Mouse (Mus musculus) thymus, postnatal 25 days (tissue): ENCODE measurements at regions not wholly inside any gene's neighbourhood (a gene's known extent, or its start where the extent isn't known, plus 50 kb on each side); places are given as distances from the start of the nearest gene placed in this dataset.

ENCODE experiments used
- DNase-seq: peaks from one replicate; pipeline ENCODE4 v3.0.0; 2022

DNA sequence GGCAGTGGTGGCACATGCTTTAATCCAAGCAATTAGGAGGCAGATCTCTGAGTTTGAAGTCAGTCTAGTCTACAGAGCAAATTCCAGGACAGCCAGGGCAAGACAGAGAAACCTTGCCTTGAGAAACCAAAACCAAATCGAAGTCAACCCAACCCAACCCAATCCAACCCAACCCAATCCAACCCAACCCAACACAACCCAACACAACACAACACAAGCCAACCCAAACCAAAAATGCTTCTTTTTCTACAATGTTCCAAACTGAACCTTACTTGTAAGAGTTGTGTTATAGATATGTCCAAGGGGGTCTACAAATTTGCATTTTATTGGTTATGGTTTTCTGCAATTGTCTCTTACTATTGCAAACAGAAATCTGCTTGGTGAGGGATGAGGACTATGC lies 52.8 kb upstream of the Chodl start:
- no peak for DNase-seq

GRCm38 (mm10) chr16:78859006-78859405 lies 71.7 kb upstream of the Chodl start:
- no peak for DNase-seq

- DNase-seq, result no peak
Observed at GRCm38 (mm10) chr16:78830957-78831356, 99.8 kb upstream of the Chodl start.

DNA sequence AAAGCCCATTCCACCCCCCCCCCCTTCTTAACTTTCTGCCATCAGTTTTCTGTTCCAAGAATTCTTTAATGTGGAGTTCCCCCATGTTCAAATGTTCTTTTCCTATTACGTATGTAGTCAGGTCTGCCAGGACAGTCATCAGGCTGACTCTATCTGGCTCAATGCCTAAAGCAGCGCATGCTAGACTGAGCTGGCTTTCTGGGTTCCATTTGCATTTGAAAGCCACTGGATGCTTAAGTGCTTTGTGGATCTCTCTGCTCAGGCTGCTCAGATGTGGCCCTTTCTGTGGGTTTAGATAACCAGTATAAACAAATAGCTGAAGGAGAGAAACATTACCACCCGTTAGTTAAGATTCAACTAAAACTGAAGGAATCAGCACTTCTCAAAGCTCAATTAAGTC lies 103.0 kb upstream of the Chodl start:
- DNase-seq, result no peak

DNA sequence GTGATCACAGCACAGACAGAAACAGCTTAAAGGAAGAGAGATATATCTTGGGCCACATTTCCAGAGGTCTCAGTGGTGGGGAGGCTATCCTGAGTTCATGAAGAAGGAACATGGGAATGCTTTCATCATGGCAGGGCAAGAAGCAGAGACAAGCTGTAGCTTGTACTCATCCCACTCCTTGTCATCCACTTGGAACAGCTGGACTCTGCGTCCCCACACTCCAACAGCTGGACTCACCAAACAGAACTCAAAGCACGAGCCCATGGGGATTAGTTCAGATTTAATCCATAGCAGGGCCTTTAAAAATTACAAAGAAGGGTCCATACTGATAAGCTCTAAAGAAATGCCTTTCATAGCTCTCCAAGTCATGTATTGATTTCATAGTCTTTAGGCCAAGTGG lies 140.7 kb upstream of the Chodl start:
- DNase-seq, result no peak

GRCm38 (mm10) chr16:78759226-78759625 lies 171.5 kb upstream of the Chodl start:
- DNase-seq, result no peak

DNA sequence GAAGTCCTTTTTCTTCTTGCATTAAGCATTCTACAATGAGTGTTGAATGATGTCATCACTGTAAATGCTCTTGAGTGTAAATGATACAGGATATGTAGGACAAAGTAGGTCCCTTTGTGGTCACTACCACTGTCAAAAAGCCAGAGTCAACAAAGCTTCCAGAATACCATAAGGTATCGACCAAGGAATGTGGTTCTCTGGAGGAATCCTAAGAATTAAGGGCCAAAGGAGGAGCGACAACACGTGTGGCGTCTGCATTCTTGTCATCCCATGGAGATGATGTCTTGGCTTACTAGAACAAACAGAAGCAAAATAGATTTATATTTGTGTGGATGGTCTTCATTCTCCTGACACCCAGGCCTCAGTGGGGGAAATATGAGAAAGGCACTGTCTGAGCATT lies 161.4 kb upstream of the D16Ertd472e start:
- no peak for DNase-seq

DNA sequence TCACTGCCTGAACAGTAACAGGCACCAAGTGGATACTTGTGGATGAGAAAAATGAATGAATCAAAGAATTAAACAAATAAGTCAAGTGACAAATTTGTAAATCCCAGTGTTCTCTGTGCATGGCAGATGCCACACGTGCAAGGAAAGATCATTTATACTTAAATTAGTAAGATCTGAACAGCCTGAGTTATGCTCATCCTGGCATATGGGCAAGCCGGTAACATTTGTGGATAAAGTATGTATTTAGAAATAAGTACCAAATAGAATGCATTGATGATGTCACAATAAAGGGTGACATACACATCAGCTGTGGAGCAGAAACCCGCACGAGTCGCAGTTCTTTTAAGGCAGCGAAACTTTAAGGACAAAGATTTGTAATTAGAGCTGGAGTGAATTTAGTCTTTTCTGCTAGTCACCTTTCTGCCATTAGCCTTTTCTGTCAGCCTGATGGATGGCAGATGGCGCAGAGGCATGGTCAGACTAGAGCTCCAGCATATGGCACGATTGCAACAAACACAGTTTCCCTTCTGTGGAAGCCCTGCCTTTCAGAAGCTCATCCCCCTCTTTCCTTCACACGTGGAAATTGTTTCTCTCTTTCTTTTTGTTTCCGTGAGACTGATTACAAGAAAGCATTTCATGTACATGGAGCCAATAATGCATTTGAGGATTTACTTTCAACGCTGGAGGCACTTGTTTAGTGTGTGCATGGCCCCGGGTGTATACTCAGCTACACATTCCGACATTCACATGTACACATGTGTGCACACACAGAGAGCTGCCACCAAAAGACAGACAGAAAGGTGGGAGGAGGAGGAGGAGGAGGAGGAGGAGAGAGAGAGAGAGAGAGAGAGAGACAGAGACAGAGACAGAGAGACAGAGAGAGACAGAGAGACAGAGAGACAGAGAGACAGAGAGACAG lies 154.3 kb upstream of the D16Ertd472e start:
- no peak for DNase-seq

DNA sequence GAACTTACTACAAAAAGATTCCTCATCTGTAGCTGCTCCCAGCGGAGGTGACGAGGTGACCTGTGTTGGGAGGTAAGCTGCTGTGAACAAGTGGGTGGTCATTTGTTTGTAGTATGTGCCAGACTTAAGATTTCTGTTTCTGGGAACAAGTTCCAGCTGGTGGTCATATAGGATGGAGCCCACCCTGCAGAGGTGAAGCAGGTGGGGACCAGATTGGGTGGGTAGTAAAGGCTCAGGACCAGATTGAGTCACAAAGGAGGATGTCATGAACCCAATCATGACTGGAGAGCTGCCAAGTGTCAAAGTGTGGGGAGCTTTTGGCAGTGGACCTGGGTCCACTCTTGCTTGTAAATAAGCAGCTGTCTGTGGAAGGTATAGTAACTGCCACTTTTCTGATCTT lies 149.0 kb upstream of the D16Ertd472e start:
- no peak for DNase-seq

GRCm38 (mm10) chr16:78709943-78710342 lies 133.4 kb upstream of the D16Ertd472e start:
- DNase-seq, result no peak

- DNase-seq, result no peak
Observed at GRCm38 (mm10) chr16:78707566-78707965, 131.1 kb upstream of the D16Ertd472e start.

DNA sequence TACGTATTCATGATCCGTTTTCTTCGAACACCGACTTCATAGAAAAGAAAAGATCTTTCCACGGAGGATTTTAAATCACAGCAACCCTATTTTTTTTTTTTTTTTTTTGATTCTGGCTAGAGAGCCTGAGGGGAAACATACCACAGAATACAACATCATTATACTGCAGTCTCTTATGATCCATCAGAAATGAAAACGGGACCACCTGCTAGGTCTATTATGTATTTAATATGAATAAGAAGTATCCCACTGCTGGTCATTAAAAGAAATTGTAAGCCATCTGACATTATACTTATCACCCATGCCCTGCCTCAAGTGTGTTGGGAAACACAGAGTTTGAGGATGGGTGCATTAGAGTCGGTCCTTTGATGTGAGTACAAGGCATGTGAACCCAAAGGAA lies 130.7 kb upstream of the D16Ertd472e start:
- DNase-seq, result no peak

- DNase-seq, result no peak
Observed at GRCm38 (mm10) chr16:78697514-78698209, 121.2 kb upstream of the D16Ertd472e start.

- DNase-seq, result no peak
Observed at GRCm38 (mm10) chr16:78688251-78688650, 111.7 kb upstream of the D16Ertd472e start.

GRCm38 (mm10) chr16:78685160-78685559 lies 108.7 kb upstream of the D16Ertd472e start:
- no peak for DNase-seq

- DNase-seq, result no peak
Observed at GRCm38 (mm10) chr16:78684031-78684430, 107.5 kb upstream of the D16Ertd472e start.

DNA sequence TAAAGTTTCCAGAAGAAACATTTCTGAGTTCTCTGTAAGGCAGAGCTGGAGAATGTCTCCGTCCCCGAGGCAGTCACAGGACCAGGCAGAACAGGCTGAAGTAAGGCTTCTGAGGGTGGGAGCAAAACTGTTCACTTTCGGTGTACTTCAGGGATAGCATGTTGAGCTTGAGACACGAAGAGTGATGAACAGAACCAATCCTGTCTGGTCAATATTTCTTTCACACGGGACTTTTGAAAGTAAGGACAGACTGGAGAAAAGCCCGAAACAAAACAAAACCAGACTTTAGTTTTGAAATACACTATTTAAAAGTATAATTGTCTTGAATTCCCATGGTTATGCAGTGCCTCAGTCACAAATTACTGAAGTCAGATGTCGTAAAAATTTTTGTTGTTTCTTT lies 84.6 kb upstream of the D16Ertd472e start:
- no peak for DNase-seq

DNA sequence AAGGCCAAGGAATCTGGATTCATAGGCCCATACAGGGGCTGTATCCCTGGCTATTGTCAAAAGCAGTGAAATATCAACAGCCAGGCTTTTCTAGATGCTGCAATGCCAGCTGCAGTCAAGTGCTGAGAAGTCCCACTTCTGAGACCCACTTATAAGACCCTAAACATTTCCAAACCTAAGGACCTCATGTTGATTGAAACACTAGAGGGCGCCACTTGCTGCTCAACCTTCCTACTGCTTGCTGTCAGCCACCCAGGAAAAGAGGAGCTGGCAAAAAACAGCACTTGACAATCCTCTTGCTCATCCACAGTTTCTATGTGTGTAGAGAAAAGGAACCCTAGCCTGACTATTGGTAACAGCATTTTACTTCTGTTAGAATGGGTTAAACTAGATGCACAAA lies 68.2 kb upstream of the D16Ertd472e start:
- peak; percentile 8 for DNase-seq

- DNase-seq, result no peak
Observed at GRCm38 (mm10) chr16:78641717-78642116, 65.2 kb upstream of the D16Ertd472e start.

DNA sequence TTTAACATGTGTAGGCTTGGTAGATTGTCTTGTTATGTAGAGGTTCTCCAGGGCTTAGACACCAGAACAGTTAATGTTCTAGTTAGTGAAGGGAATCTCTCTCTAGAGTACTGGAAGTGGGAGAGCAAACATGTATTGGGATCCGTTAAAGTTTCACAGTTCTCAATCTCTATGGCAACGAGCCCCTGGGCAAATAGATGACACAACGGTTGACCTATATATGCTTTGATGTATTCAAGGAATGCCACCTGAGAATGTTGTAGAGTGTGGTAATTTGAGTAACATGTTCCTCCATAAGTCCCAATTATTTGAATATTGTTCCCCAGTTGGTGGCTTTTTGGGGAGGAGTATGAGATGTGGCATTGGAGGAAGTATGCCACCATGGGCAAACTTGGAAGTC lies 64.7 kb upstream of the D16Ertd472e start:
- DNase-seq, result no peak

DNA sequence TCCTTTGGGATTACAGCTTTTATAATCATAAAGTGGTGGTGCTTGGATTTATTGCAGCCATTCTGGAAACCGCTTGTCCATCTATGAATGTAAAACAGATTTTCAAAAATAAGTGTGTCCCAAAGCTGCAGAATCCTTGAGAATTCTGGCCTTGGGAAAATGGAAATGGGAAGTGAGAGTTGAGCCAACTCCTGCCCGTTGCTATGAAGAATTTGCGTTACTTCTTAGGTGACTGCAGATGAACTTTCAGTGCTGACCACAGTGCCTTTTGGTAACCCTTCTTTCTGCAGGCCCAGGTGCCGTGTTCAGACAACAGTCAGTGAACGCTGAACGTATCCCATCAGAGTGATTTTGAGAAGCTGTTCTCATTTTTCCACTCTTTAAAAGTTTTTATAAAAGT lies 60.9 kb upstream of the D16Ertd472e start:
- DNase-seq, result no peak

DNA sequence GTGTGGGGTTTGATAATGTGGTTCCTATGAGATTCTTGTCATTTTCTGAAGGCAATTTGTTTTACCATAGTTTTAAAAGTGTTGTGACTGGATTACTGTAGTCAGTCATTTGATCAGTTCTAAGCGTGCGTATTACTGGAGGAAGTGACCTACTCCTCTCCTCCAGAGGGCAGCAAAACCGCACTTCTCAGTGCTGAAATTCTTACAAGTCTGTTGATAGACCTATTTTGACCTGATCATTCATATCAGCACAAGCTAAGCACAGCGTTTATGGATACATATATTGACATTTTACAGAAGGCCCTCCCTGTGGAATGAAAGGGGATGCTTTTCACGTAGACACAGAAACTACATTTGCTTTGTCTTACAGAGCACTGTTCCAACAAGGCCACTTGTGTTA lies 60.5 kb upstream of the D16Ertd472e start:
- peak; percentile 16 for DNase-seq

DNA sequence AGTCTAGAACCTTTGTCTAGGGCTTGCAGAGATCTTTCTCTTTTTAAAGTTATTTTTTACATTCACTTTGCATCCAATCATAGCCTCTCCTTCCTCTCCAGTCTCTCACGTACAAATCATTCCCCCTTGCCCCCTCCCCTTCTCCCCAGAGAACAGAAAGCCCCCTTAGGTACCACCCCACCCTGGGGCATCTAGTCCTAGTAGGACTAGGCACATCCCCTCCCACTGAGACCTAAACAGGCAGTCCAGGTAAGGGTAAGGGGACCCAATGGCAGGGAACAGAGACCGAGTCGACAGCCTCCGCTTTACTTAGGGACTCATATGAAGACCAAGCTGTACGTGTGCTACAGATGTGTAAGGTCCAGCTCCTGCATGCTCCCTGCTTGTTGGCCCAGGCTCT lies 59.3 kb upstream of the D16Ertd472e start:
- DNase-seq, result no peak

- DNase-seq, result peak; percentile 72
Observed at GRCm38 (mm10) chr16:78635257-78635656, 58.7 kb upstream of the D16Ertd472e start.
